Mouse (Mus musculus): ENCODE results near the gene Cilp. TPM values are rescaled to one million over a fixed set of nuclear protein-coding genes. Genes with fewer than 3 reads are reported as not detected.
"Not testable (repeated sequence)": the region's sequence is repeated elsewhere in the genome, so short reads cannot be mapped to it uniquely, and the experiment has no call there.

Cilp gene
- 0.52 and 0.92 TPM in 2 replicates for polyA plus RNA-seq (2014; fragmentation: Nextera tagmentation; extraction: Ambion mirVana)

DNA sequence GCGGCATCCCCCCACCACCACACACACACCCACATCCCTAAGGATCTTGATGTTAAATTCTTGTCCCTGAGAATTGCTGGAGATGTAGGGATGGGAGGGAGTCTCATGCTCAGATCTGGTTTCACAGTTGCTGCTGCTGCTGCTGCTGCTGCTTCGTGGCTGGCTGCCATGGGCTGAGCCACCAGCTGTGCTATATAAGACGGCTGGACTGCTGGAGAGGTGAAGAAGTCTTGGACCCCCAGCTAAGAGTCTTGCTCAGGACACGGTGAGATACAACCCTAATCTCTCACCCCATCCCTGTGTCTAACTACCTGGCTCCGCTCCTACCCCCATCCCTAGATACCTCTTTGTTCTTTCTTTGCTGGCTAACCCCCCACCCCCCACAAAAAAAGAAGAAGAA, at the start of gene Cilp:
TSS of gene Cilp (plus strand) at position 222 of the 400 bp plus-strand sequence.
- no peak within 1 kb of the TSS for H3K4me2 ChIP-seq (ENCODE audit: low read depth, low read length, severe bottlenecking)
- no peak within 1 kb of the TSS for H3K4me3 ChIP-seq (ENCODE audit: low read depth, low read length)
- DNase-seq (ENCODE audit: low spot score) (no peak), ATAC-seq (replicated peaks; ENCODE audit: low FRiP score) (no peak)
- H3K36me3 ChIP-seq (ENCODE audit: control insufficient read depth, insufficient read depth, low read length) = no peaks in the 10 kb centered on the region
- 45% methylated on average over 5 of the region's 5 CpGs for WGBS
- no peaks in the 10 kb centered on the region for H3K9me3 ChIP-seq (ENCODE audit: control insufficient read depth, low read length)
- no peak within 1 kb of the TSS for H3K9ac ChIP-seq (ENCODE audit: low read length)
- H3K27me3 ChIP-seq (ENCODE audit: control insufficient read depth, insufficient read depth, low read length) = no peaks in the 10 kb centered on the region
- H3K4me1 ChIP-seq (replicated peaks; ENCODE audit: control insufficient read depth, insufficient read depth, low read length) = peaks cover 12% of the 10 kb centered on the region
- H3K27ac ChIP-seq (ENCODE audit: low read depth, low read length) = no peak within 1 kb of the TSS

DNA sequence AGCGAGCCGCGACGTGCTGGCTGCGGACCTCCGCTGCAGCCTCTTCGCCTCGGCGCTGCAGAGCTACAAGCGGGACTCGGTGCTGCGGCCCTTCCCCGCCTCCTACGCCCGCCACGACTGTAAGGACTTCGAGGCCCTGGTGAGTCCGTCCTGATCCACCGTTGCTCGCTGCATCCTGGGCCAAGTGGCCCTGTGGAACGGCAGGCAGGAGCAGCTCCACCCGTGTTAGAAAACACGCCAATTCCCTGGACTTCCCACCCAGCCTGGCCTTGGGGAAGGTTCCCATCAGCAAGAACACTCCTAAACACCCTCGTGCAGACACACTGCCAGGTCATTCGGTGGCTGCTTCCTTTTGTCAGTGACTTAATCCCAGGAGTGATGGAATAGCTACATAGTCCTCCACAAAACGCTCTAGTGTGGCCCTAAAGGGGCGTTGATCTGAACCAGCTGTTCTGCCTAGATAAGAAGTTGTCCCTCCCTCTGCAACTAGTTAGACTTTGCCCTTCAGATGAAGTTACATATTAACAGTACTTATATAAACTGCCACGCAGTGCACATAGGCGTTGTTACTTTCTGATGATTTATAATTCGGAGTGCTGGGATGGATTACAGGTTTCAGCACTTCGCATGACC, 49.4 kb upstream of the Cilp start:
- Histone ChIP-seq H3K36me3 (ENCODE audit: control insufficient read depth, insufficient read depth, low read length) (no peaks in the 10 kb centered on the region), H3K4me2 (ENCODE audit: low read depth, low read length, severe bottlenecking) (peak overlapping the region; percentile 94), H3K27me3 (ENCODE audit: control insufficient read depth, insufficient read depth, low read length) (no peaks in the 10 kb centered on the region), H3K4me3 (ENCODE audit: low read depth, low read length) (peak overlapping the region; percentile 60), H3K4me1 (replicated peaks; ENCODE audit: control insufficient read depth, insufficient read depth, low read length) (peaks cover 9% of the 10 kb centered on the region; the same call in 1 of the 2 replicates), H3K9me3 (ENCODE audit: control insufficient read depth, low read length) (no peaks in the 10 kb centered on the region), H3K9ac (ENCODE audit: low read length) (peak overlapping the region; percentile 84), H3K27ac (ENCODE audit: low read depth, low read length) (peak overlapping the region; percentile 81)
- WGBS = 12% methylated on average over 31 of the region's 31 CpGs
- peak; percentile 22; the same call in 1 of the 2 replicates for ATAC-seq (replicated peaks; ENCODE audit: low FRiP score)
- DNase-seq (ENCODE audit: low spot score) = peak; percentile 60

DNA sequence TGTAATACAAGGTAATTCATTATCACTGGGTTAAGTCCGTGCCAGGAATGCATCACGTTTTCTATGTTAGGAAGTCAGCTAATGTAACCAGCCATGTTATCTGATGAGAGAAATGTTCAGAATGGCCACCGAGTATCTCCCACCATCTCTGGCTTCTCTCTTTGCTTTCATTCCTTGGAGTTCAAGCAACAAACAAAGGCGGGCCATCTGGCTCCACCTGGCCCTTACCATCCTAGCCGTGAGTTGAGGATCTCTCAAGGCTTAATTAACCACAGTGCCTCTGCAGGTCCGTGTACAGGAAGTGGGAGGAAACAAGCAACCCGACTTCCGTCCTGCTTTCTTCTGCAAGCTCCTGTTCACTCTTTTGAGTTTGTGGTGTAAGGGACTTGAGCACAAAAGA, 48.0 kb upstream of the Cilp start:
- Histone ChIP-seq H3K9me3 (ENCODE audit: control insufficient read depth, low read length) (no peaks in the 10 kb centered on the region), H3K4me1 (replicated peaks; ENCODE audit: control insufficient read depth, insufficient read depth, low read length) (peaks cover 9% of the 10 kb centered on the region; the same call in 1 of the 2 replicates), H3K4me3 (ENCODE audit: low read depth, low read length) (no peak overlapping the region), H3K27ac (ENCODE audit: low read depth, low read length) (no peak overlapping the region), H3K4me2 (ENCODE audit: low read depth, low read length, severe bottlenecking) (no peak overlapping the region), H3K27me3 (ENCODE audit: control insufficient read depth, insufficient read depth, low read length) (no peaks in the 10 kb centered on the region), H3K9ac (ENCODE audit: low read length) (no peak overlapping the region), H3K36me3 (ENCODE audit: control insufficient read depth, insufficient read depth, low read length) (no peaks in the 10 kb centered on the region)
- 72% methylated on average over 8 of the region's 8 CpGs for WGBS
- no peak for ATAC-seq (replicated peaks; ENCODE audit: low FRiP score)
- DNase-seq (ENCODE audit: low spot score) = peak; percentile 31

DNA sequence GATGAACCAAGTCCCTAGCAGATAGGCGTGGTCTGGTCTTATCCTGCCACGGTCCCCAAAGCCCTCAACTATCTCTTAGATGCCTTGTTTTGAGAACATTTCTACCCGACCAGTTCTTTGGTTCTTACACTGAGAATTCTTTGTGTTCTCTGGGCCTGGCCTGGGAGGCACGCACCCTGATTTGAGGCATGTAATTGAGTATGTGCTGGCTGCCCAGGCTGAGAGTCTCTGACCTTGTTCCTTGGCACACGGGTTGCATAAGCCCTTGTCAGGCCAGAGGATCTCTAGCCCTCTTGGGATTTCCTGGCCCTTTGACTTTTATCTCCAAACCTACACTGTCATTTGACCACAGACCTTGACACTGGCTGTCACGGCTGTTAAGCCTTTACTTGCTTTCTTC, 47.3 kb upstream of the Cilp start:
- no peak overlapping the region for H3K9ac ChIP-seq (ENCODE audit: low read length)
- 77% methylated on average over 6 of the region's 6 CpGs for WGBS
- H3K4me3 ChIP-seq (ENCODE audit: low read depth, low read length) = no peak overlapping the region

DNA sequence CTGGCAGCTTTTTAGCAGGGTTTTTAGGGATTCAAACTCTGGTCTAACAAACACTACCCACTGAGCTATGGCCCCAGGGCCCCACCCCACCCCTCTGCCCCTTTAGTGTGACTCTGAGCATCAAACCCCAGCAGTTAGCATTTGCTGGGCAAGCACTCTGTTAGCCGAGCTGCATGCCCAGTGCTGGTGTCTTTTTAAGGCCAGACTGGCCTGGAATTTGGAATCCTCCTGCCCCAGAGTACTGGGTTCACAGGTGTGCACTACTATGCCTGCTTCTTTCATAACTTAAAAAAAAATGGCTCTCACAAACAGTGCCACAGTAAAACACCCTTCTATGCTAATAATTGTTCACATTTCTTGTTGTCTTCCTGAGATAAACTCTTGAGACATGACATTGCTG, 46.1 kb upstream of the Cilp start:
- Histone ChIP-seq H3K9me3 (ENCODE audit: control insufficient read depth, low read length) (no peaks in the 10 kb centered on the region), H3K4me3 (ENCODE audit: low read depth, low read length) (no peak overlapping the region), H3K36me3 (ENCODE audit: control insufficient read depth, insufficient read depth, low read length) (no peaks in the 10 kb centered on the region), H3K4me1 (replicated peaks; ENCODE audit: control insufficient read depth, insufficient read depth, low read length) (peaks cover 9% of the 10 kb centered on the region; the same call in 1 of the 2 replicates), H3K4me2 (ENCODE audit: low read depth, low read length, severe bottlenecking) (no peak overlapping the region), H3K27ac (ENCODE audit: low read depth, low read length) (no peak overlapping the region), H3K9ac (ENCODE audit: low read length) (no peak overlapping the region), H3K27me3 (ENCODE audit: control insufficient read depth, insufficient read depth, low read length) (no peaks in the 10 kb centered on the region)
- WGBS = 86% methylated on average over 1 of the region's 1 CpGs
- no peak for DNase-seq (ENCODE audit: low spot score)
- ATAC-seq (replicated peaks; ENCODE audit: low FRiP score) = no peak

More for the DNA sequence above, 47.3 kb upstream of the Cilp start:
- H3K9me3 ChIP-seq (ENCODE audit: control insufficient read depth, low read length) = no peaks in the 10 kb centered on the region
- no peaks in the 10 kb centered on the region for H3K27me3 ChIP-seq (ENCODE audit: control insufficient read depth, insufficient read depth, low read length)
- no peak overlapping the region for H3K4me2 ChIP-seq (ENCODE audit: low read depth, low read length, severe bottlenecking)
- peaks cover 9% of the 10 kb centered on the region; the same call in 1 of the 2 replicates for H3K4me1 ChIP-seq (replicated peaks; ENCODE audit: control insufficient read depth, insufficient read depth, low read length)
- no peak for ATAC-seq (replicated peaks; ENCODE audit: low FRiP score)
- no peaks in the 10 kb centered on the region for H3K36me3 ChIP-seq (ENCODE audit: control insufficient read depth, insufficient read depth, low read length)
- DNase-seq (ENCODE audit: low spot score) = no peak
- H3K27ac ChIP-seq (ENCODE audit: low read depth, low read length) = no peak overlapping the region

DNA sequence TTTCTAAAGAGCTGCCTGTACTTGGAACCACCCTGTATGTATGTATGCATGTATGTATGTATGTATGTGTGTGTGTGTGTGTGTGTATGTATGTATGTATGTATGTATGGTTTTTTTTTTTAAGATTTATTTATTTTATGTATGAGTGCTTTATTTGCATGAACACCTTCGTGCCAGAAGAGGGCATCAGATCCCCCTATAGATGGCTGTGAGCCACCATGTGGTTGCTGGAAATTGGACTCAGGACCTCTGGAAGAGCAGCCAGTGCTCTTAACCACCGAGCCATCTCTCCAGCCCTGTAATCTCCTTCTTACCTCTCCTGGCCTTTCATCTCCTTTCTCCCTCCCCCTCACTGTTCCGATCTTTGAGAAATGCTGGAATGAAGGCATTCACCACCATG, 44.6 kb upstream of the Cilp start:
- not testable (repeated sequence) for ATAC-seq (replicated peaks; ENCODE audit: low FRiP score); H3K9me3 ChIP-seq (ENCODE audit: control insufficient read depth, low read length); DNase-seq (ENCODE audit: low spot score); H3K9ac ChIP-seq (ENCODE audit: low read length); H3K27me3 ChIP-seq (ENCODE audit: control insufficient read depth, insufficient read depth, low read length); H3K4me3 ChIP-seq (ENCODE audit: low read depth, low read length); H3K36me3 ChIP-seq (ENCODE audit: control insufficient read depth, insufficient read depth, low read length); H3K4me2 ChIP-seq (ENCODE audit: low read depth, low read length, severe bottlenecking); H3K4me1 ChIP-seq (replicated peaks; ENCODE audit: control insufficient read depth, insufficient read depth, low read length); H3K27ac ChIP-seq (ENCODE audit: low read depth, low read length)
- 49% methylated on average over 3 of the region's 3 CpGs for WGBS

DNA sequence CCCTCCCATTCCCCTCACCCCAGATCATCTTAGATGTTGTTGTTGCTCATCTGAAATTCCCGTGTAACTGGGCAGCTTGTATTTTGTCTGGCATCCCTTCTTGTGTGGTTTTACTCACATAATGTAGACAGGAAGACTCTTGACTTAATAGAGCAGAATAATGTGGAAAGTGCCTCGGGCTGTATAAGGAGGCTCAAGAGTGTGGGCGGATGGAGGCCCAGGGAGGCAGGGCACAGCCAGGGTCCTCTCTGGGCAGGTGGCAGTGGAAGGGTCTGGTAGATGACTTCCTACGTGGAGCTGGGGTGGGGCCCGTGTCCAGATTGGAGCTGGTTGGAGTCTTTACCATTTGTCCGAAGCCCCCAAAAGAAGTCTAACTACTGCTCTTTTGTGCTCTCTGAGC, 41.1 kb upstream of the Cilp start:
- no peaks in the 10 kb centered on the region for H3K36me3 ChIP-seq (ENCODE audit: control insufficient read depth, insufficient read depth, low read length)
- no peak overlapping the region for H3K9ac ChIP-seq (ENCODE audit: low read length)
- no peak overlapping the region for H3K4me2 ChIP-seq (ENCODE audit: low read depth, low read length, severe bottlenecking)
- ATAC-seq (replicated peaks; ENCODE audit: low FRiP score) = no peak
- no peaks in the 10 kb centered on the region for H3K27me3 ChIP-seq (ENCODE audit: control insufficient read depth, insufficient read depth, low read length)
- no peak for DNase-seq (ENCODE audit: low spot score)
- no peak overlapping the region for H3K27ac ChIP-seq (ENCODE audit: low read depth, low read length)
- H3K4me3 ChIP-seq (ENCODE audit: low read depth, low read length) = no peak overlapping the region
- no peaks in the 10 kb centered on the region for H3K4me1 ChIP-seq (replicated peaks; ENCODE audit: control insufficient read depth, insufficient read depth, low read length)
- H3K9me3 ChIP-seq (ENCODE audit: control insufficient read depth, low read length) = no peaks in the 10 kb centered on the region
- WGBS = 87% methylated on average over 6 of the region's 6 CpGs

DNA sequence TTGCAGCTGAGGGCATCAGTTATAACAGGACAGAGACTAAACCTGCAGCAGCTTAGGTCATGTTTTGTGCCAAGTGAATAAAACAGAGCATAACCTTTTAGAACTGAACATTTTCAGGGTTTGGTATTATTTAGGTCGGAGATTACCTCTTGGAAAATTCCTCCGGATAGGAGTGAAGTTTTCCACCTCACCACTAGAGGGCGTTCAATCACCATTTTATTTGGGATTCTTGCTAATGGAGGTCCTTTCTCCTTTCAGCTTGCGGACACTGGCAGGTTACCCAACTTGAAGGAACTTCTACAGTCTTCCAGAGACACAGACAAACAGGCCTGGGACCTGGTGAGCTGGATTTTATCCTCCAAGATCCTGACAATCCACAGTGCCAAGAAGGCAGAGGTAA, 39.2 kb upstream of the Cilp start:
- H3K4me3 ChIP-seq (ENCODE audit: low read depth, low read length) = no peak overlapping the region
- ATAC-seq (replicated peaks; ENCODE audit: low FRiP score) = no peak
- no peak overlapping the region for H3K27ac ChIP-seq (ENCODE audit: low read depth, low read length)
- 20% methylated on average over 4 of the region's 4 CpGs for WGBS
- H3K4me1 ChIP-seq (replicated peaks; ENCODE audit: control insufficient read depth, insufficient read depth, low read length) = no peaks in the 10 kb centered on the region
- H3K9me3 ChIP-seq (ENCODE audit: control insufficient read depth, low read length) = no peaks in the 10 kb centered on the region
- no peak overlapping the region for H3K9ac ChIP-seq (ENCODE audit: low read length)
- H3K27me3 ChIP-seq (ENCODE audit: control insufficient read depth, insufficient read depth, low read length) = no peaks in the 10 kb centered on the region
- no peaks in the 10 kb centered on the region; the same call in 1 of the 2 replicates for H3K36me3 ChIP-seq (ENCODE audit: control insufficient read depth, insufficient read depth, low read length)
- peak; percentile 60 for DNase-seq (ENCODE audit: low spot score)
- no peak overlapping the region for H3K4me2 ChIP-seq (ENCODE audit: low read depth, low read length, severe bottlenecking)

DNA sequence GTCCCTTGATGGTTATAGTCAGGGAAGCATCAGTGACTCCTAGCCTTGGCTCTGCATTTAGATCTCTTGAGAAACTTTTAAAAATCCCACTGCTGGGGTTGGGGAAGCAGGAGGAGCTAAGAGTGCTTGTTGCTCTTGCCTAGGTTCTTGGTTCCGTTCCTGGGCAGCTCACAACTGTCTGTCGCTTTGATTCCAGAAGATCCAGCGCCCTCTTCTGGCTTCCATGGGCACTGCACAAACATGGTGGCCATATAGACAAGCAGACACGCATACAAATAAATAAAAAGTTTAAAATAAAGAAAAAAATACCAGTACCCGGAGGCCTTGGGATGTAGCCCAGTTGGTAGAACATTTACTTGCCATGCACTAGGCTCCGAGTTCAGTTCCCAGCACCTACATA, 34.7 kb upstream of the Cilp start:
- Histone ChIP-seq H3K4me3 (ENCODE audit: low read depth, low read length) (no peak overlapping the region), H3K4me2 (ENCODE audit: low read depth, low read length, severe bottlenecking) (no peak overlapping the region), H3K4me1 (replicated peaks; ENCODE audit: control insufficient read depth, insufficient read depth, low read length) (no peaks in the 10 kb centered on the region), H3K27ac (ENCODE audit: low read depth, low read length) (no peak overlapping the region), H3K27me3 (ENCODE audit: control insufficient read depth, insufficient read depth, low read length) (no peaks in the 10 kb centered on the region), H3K9me3 (ENCODE audit: control insufficient read depth, low read length) (no peaks in the 10 kb centered on the region), H3K9ac (ENCODE audit: low read length) (no peak overlapping the region), H3K36me3 (ENCODE audit: control insufficient read depth, insufficient read depth, low read length) (no peaks in the 10 kb centered on the region; the same call in 1 of the 2 replicates)
- whole genome bisulfite sequencing = 77% methylated on average over 6 of the region's 6 CpGs
- no peak for DNase-seq (ENCODE audit: low spot score)
- ATAC-seq (replicated peaks; ENCODE audit: low FRiP score) = no peak
